ENCODE assay signal across 22 mouse cellular contexts in genomic region chr11:68080999-68081398, GRCm38 (mm10).
DNase-seq lines count a peak whose midpoint lies in the region; ATAC-seq and TF ChIP-seq lines count a peak whose summit lies in the region.
"Had no signal": no experiment of that assay in that cellular context is flagged by ENCODE, and none has a peak within 500 bp of the region (broad histone marks: within the 10 kb centered on the region; RNA-seq: fewer than 3 reads in every experiment).

No protein-coding gene starts in this region.

- TF ChIP-seq CTCF in layer of hippocampus, adult 2 months (conservative IDR thresholded peaks at IDR 0.05) = peak; percentile 48; the same call in 1 of the 2 replicates
- peak; percentile 54 for TF ChIP-seq CTCF in Patski (IDR thresholded peaks at IDR 0.05)

- H3K4me3 ChIP-seq in layer of hippocampus, adult 2 months = no peak overlapping the region
- H3K4me3 ChIP-seq: forebrain, embryonic 13.5 days; heart, embryonic 12.5 days; liver, embryonic 15.5 days; midbrain, embryonic 10.5 days; myocyte; neural tube, embryonic 15.5 days had no signal

- H3K27ac ChIP-seq in layer of hippocampus, adult 2 months = no peak overlapping the region
- H3K27ac ChIP-seq: forebrain, embryonic 13.5 days; liver, embryonic 15.5 days; midbrain, embryonic 10.5 days; neural tube, embryonic 15.5 days had no signal

- no peaks in the 10 kb centered on the region for H3K27me3 ChIP-seq in Patski
- H3K27me3 ChIP-seq: forebrain, embryonic 13.5 days; heart, embryonic 12.5 days; liver, embryonic 15.5 days; neural tube, embryonic 15.5 days had no signal

- ATAC-seq in CD4-positive, CD25-positive, alpha-beta regulatory T cell, adult 4 months = no peak
- ATAC-seq in Patski = no peak
- ATAC-seq: forebrain, embryonic 13.5 days had no signal

- in situ Hi-C loops in Patski (cut with MboI; ENCODE audit: low pct_unique_long_range_greater_than_20kb) = no loop called here

- POLR2A ChIA-PET in Patski (lab: Charles Lee) = no interaction called here

- peak; percentile 14 for DNase-seq in CD4-positive, CD25-positive, alpha-beta regulatory T cell, adult 2 months (ENCODE audit: low read depth, low spot score)
- no peak for DNase-seq in layer of hippocampus, adult 2 months (ENCODE audit: low spot score in 2 of 2)
- no peak for DNase-seq in layer of hippocampus, adult 18-20 months (ENCODE audit: low spot score in 2 of 2)
- peak; percentile 17 for DNase-seq in 416B (ENCODE audit: low read depth)
- no peak for DNase-seq in Patski (ENCODE audit: low read depth, low spot score)
- no peak for DNase-seq in embryo, embryonic 10.5 days (ENCODE audit: low spot score)
- no peak for DNase-seq in embryo, embryonic 10 days (ENCODE audit: low spot score)
- DNase-seq: adrenal gland, postnatal 10 days; cerebellum, adult 11 months; cerebellum, postnatal 14 days; heart, postnatal 36 days; kidney, adult 9 months; lung, postnatal 4 days; retina, postnatal 1 day; thymus, adult 2 months had no signal

- CTCF ChIA-PET in Patski (lab: Charles Lee) = interaction anchor here (1.7 kb wide), 1 partner anchor 327 kb away, joined by 3 read pairs; no protein-coding TSS in a partner anchor

Comparison
In these comparisons a context has a peak if more than half of its experiments do, and no peak if none do; other contexts are left out.
1. DNase-seq: peak in CD4-positive, CD25-positive, alpha-beta regulatory T cell, adult 2 months (single experiment) and 416B (single experiment); none in layer of hippocampus, adult 2 months (0 of 2), layer of hippocampus, adult 18-20 months (0 of 2), Patski (single experiment), embryo, embryonic 10.5 days (single experiment) and embryo, embryonic 10 days (single experiment).